Mouse (Mus musculus): ENCODE measurements at regions not wholly inside any gene's neighbourhood (a gene's known extent, or its start where the extent isn't known, plus 50 kb on each side); places are given as distances from the start of the nearest gene placed in this dataset.

DNA sequence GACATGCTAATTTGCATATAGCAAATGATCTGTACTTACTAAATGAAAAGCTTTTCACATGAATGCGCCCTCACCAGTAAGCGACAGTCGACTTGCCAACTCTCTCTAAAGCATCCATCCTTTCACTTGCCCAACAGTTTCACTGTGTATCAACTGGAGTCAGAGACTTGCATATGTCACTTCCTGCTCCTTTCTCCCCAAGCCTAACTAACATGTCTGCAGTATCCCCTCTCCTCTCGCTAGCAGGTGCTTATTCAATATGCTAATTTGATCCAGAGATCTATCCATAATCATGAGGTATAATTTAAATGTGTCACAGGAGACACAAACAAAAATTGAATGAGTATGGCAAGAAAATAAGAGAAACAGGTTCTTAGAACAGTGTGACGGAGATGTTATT lies 364.9 kb upstream of the Trib2 start:
- DNase-seq: no peak

DNA sequence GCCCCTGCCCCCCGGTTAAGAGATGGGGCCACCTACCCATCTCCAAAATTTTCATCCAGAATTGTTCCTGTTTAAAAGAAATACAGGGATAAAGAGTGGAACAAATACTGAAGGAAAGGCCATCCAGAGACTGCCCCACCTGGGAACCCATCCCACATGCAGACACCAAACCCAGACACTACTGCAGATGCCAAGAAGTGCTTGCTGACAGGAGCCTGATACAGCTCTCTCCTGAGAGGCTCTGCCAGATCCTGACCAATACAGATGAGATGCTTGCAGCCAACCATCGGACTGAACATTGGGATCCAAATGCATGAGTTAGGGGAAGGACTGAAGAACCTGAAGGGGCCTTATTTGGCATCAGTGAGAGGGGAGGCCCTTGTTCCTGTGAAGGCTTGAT lies 363.2 kb upstream of the Trib2 start:
- DNase-seq: no peak

DNA sequence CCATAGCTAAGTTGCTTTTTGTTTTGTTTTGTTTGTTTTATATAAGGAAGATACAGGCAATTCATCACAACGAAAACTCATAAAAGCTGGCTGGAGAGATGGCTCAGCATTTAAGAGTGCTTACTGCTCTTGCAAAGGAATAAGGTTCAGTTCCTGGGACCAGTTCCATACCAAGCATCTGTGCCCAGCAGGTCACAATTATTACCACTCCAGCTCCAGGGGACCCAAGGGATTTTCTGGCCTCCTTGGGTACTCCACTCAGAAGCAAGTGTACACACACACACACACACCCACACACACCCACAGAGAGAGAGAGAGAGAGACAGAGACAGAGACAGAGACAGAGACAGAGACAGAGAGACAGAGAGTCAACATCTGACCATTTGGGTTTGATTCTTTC lies 359.6 kb upstream of the Trib2 start:
- no peak for DNase-seq

DNA sequence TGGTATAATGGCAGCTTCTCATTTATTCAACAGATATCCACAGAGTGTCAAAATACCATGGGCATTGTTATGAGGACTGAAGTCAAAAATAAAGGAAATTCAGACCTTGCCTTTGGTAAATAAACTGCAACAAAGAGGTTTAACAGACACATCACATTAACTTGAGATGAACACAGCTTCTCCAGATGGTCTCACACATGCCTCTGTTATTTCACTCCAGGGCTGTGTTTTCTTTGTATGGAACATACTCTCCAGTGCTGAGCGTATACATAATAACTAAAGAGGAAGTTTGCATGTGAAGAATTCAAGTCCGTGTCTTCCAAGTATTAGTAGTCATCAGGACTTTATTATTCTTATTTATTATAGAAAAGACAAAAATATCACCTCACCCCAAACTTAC lies 355.5 kb upstream of the Trib2 start:
- no peak for DNase-seq

DNA sequence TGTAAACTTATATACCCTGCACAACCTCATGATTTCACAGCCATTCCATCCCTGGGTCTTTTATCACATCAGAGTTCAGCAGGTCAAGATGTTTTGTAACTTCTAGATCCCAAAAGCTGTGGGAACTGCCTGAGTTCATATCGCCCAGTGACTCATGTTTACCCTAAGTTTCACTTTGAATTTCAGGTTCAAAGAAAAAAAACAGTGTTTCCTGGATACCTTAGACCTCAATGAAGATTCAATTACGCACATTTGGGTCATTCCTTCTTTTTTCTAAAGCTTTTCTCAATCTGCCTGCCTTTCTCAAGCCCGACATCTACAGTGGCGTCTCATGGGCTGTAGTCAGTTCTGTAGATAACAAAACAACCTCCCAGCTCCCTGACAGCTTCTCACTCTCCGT lies 354.9 kb upstream of the Trib2 start:
- DNase-seq: no peak

DNA sequence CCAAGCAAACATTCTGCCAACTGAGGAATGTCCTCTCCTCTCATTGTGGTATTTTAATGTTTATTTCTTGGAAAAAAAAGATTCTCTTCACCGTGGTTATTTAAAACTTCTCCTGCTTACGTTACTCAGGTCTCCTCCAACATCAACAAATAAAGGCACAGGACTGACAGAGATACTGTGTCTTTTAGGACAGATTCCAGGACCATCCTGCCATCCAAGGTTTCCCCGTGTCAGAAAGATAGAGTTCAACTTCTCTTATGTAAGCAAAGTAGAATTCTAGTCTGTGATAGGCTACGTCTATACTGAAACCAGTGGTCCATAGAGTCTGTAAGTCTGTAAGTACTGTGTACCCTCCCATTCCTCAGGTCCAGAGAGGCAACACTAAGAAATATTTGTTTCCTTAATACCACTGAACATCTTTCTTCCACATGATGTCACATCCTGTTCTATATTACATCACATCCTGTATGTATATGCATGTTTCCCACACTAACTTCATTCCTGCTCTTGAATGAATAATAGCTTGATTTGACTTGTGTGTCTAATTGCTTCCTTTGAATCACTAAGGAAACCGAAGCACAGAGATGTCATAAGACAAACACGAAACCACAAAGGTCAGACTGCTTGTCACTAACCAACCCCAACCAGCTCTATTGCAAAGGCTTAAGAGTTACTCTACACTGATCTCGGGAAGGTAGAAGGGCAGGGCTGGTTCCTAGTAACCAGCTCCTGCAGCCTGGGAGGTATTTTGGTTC lies 353.2 kb upstream of the Trib2 start:
- DNase-seq: no peak

DNA sequence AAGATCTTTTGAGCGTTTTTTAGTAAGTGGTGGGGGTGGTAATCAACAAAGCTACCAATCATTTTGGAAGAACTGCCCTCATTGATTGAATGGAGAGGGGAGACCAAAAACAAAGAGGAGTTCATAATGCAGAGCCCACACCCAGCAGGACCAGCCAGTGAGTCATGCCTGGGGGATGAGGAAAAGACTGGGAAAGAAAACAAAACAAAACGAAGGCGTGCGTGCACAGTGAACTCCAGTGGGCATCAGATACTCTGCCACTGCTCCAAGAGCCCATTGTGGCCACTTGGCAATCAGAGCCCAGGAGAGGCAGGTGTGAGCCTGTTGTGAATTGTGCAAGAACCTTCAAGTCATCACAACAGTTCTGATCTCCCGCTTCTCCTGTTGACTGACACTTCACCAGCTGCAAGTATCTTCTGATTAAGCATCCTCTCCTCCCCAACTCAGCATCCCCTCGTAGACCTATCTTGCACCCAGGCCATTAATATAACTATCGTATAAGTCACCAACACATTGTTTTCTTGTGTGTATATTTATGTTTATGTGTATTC lies 351.1 kb upstream of the Trib2 start:
- DNase-seq: no peak

DNA sequence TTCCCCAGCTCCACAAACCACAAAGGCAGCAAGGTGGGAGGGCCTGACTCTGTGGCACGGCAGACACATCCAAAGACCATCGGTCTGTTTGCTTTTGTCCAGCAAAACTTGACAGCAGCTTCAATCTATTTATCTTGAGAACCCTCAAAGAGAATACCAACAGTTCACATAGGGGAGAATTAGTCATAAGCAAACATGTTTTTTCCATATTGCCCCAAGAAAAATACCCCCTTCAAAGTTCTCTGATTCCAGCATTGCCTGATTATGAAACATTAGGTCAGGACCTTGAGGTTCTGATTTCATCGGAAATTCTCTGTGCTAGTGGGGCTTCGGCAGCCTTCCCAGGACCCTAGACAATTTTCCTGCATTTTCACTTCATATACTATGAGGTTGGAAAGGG lies 348.4 kb upstream of the Trib2 start:
- no peak for DNase-seq

DNA sequence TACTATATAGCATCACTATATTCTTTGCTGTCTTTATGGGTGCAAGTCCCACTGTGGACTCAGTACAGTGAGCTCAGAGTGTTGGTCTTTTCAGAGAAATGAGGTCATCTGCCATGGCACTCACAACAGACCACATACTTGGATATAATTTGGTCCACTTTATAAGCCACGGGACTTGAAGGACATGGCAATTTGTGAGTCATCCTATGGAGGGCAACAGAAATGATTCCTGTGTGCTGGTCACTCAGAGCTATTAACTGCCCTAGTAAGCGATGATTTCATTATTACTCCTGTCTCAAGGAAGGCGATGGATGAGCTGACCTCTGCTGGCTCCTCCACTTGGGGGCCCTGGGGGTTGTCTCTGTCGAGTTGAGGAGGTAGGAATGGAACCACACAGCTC lies 345.2 kb upstream of the Trib2 start:
- DNase-seq: no peak

DNA sequence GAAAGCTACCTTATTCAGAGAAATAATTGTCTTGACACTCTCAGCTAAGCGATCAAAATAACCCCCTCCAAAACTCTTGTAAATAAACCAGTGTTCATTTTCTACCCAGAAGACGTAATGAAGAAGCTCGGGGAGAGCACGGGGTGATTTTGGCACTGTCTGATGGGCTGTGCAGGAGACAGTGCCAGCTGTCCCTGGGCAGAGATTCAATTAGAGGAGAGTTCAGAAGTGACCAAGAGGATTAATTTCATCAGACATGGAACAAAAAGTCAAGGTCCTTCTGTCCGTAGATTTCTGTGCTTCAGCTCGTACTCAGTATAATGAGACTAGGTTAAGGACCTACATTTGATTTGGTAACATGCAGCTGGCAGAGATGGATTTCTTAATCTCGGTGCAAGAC lies 341.2 kb upstream of the Trib2 start:
- no peak for DNase-seq

DNA sequence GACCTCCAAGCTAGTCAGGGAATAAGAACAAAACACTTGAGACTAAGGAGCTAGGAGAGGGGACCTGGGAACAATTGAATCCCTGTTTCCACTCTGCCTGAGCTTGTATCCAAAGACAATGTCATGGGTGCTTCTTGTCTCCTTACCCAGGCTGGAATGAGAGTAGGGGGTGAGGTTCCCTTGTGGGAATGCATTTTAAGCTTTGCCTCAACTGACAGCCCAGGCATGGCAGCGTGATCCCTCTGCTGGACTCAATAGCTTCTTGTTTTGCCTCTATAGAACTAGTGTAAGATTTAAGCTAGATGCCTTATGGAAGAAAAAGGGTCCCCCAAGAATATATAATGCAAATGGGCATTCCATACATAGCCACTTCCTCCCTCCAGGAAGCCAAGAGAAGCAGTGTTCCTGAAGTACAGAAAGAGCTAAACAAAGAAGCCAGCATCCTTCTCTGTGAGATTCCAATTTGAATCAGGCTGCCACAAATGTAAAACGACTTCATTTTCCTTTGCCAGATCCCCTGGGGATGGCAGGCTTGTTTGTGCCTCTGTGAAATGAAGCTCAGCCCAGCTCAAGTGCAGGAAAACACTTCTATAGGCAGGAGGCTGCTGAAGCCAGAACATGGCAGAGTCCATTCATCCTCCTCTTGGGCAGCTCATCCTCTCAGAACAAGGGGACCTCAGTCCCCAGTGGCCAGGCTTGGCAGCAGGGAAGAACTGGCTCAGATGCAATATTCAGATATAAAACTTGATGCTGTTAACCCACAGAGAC lies 339.3 kb upstream of the Trib2 start:
- DNase-seq: no peak

DNA sequence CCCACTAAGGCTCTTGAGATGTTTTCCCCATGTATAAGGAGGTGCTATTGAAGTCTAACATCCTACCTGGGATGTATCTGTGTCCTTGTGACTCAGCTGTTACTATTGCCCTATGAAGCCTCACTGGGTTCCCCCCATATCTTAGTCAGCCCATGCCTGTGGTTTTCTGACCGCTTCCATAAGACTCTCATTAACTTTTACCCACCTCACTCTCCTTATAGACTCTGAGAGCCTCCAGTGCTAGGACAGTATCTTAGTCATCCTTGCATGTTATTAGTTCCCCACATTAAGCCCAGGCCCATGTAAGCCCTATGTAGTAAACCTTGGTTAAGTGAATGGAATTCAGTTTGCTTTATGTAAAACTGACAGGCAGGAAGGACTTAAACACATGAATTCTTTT lies 337.5 kb upstream of the Trib2 start:
- DNase-seq: no peak

DNA sequence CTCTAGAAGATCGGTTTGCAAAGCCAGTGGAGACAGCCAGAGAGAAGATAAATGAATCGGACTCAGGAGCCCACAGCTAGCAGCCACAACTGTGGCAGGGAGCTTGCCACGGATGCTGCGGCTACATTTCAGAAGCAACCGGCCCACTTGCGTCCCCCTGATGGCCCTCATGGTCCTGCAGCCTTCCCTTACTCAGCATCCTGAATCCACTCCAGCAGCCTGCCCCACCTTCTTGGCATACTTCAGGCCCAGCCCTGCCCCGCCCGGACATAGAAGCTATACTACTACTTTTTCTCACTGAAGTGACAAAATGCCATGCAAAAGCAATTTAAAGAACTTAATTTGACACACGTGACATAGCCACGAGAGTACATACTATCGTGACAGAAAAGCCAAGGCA lies 335.4 kb upstream of the Trib2 start:
- DNase-seq: no peak

DNA sequence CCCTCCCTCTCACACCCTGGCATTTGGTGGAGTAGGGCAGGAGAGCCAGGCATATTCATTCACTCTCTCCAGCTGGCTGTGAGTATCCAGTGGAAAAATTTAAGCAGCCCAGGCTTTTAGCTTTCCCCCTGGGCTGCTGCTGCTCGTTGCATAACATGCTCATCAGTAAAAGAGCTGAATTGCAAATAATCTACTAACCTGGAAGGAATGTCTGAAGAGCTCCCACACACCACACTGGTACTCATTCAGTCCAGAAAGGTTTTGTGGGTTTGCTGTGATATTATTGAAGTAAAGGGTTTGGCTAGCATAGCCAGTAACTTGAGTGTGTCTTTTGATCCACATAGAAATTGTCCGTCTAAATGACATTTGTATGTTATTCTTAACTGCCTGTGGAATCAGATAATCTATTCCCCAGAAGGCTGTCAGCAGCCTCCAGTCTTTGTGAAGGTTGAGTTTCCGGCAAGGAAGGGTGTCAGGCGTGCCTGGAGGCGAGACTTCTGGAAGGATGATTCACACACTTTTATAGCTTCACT lies 334.5 kb upstream of the Trib2 start:
- DNase-seq: no peak

DNA sequence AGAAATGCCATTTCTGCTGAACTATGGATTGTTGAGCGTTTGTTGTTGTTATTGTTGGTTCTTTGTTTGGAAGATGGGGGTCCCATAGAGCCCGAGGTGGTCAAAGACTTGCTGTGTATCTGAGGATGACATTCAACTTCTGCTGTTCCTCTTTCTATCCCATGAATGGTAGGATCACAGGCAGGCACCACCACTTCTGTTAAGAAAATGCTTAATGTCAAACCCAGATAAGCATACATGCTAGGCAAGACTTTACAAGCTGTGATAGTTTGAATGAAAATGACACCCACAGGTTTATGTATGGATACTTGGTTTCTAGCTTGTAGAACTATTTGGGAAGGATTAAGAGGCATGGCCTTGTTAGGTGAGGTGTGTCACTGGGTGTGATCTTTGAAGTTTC lies 330.2 kb upstream of the Trib2 start:
- DNase-seq: no peak

DNA sequence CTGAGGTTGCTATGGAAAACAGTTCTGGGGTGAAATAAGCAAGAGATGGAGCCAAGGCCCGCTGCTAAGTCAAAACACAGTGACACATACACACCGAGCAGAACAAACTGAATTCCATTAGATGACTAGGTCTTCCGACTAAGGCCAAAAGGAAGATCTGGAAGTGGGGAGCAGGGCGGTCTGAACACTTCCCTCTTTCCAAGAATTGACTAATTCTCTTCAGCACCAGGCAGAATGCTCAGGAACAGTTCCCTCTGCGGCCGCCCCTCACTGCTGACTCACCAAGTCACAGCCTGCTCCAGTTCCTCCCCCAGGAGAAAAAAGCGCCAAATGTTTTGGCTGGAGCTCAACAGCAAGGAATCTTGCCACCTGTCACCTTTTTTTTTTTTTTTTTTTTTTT lies 328.9 kb upstream of the Trib2 start:
- DNase-seq: no peak

DNA sequence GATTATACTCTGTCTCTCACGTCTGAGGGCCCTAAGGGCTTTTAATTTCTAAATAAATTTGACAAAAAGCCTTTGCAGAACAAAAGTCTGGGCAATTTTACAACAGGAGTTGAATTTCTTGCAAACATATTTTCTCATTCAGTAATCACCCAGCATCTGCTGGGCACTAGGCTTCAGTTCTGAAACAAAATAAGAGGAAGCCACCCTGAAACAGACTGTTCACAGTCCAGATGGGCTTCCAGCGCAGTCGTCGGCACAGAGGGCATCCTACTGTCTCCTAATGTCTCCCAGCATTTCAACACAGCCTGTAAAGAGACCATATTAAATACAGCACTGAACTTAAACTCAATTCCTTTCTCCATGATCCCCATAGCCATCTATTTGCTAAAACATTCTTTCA lies 324.5 kb upstream of the Trib2 start:
- DNase-seq: no peak

DNA sequence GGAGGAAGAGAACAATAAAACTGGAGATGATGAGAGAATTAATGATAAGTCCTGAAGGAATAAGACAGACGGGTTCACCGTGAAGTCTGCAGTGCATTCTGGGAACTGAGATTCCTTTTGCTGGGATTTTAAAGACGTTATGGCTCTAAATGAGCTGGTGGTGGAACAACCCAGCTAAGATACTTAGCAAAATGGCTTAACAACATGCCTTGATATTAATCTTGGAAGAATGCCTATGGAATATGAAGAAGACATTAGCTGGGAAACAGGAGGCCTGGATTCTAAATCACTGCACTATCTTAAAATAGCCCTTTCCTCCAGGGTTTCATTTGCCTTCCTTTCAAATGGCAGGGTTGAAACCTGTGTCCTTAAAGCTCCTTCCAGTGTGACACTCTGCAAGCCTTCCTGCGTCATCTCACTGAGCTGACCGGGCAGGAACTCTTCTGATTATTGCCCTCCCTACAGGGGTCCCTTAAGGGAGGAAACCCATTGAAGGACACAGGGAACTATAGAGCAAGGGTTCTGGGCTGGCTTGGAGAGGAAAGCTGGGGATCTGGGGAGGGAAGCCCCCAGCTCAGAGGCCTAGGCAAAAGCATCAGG lies 323.9 kb upstream of the Trib2 start:
- no peak for DNase-seq

DNA sequence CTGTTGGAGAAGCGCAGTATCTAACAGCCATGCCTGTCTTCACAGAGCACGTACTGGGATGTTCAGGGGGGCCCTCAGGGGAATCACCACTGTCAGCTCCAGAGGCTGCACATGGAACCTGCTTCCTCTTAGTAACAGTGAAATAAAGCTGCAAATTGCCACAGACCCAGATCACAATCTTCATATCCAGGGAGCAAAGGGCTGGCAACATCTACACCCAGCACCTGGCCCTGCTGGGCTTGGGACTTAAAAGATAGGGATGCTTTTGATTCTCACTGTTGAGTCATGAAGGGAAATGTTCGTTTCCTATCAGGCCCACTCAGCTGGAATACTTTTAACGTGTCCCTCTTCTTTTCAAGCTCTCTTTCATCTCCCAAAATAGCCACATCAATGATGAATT lies 322.4 kb upstream of the Trib2 start:
- DNase-seq: no peak

DNA sequence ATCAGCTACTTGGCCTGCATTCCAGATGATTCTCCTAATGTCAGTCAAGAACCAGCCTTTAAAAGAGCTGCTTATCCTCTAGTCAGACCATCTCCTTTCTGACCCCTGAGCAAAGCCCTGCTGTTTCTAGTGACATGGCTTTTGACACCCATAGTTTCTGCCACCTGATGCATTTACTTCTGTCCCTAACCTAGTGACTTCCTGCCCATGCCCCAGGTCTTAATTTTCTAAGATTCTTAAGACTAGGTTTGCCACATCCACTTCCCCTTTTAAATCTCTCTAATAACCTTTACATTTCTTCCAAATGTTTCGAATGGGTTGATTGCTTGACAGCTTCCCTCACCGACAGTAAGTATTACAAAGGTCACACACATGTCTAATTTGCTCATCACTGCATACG lies 321.1 kb upstream of the Trib2 start:
- no peak for DNase-seq

DNA sequence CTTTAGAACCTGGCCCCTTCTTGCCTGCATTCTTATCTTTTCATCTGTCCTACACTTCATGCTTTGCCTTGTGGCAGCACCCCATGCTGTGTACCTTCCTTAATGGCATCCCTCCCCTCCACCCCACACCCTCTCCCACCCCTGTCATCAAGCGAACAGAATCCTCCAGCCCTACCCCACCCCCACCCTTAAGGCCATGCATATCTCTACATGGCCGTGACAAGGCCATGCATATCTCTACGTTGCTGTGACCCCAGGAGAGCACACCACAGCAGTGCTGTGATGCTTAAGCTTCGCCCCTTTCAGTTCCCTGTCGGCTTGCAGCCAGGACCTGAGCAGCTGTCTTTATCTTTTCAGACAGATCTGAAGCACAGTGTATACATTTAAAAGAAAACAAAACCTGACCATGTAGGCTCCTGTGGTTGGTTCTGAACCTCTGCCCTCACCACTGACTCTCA lies 319.5 kb upstream of the Trib2 start:
- peak; percentile 17 for DNase-seq

DNA sequence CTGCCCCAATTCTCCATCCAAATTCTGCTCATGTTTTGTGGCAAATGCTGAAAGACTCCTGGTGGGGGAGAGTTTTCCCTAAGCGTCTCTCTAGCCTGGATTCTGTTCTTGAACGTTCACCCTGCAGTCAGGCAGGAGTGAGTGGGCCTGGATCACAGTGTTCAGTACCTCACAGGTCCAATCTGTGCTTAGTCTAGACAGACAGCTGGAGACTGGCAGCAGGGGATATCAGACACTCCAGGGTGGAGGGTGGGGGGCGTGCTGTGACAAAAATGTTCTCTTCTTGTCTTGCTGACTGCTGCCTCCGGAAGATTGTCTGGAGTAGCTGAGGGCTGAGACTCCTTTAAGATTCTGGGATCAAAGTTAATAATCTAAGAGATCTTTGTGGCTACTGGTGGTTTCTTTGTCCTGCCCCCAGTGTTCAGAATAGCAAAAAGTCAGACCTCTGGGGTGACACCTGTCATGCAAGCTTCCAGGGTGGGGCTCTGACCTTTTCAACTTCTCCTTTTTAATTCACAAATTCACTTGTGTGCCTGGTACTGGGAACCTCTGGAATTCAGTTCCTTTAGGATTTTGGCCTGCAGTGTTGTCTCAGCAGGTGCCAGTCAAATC lies 319.0 kb upstream of the Trib2 start:
- no peak for DNase-seq

DNA sequence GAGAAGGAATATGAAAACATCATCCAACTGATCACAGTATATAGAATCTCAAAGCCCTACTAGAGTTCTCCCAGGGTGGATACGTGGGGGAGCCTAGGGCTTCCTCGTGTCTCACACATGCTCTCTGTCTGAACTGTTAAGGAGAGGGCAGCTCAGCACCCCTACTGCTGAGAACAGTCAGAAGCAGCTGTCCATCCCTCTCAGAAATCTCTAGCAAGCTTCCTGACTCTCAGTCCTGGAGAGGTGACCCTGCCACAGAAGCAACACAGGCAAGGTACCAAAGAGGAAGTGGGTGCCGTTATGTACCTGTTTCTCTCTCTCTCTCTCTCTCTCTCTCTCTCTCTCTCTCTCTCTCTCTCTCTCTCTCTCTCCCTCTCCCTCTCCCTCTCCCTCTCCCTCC lies 317.7 kb upstream of the Trib2 start:
- DNase-seq: no peak
